ENCODE assay signal across 8 mouse cellular contexts in the genomic region with DNA sequence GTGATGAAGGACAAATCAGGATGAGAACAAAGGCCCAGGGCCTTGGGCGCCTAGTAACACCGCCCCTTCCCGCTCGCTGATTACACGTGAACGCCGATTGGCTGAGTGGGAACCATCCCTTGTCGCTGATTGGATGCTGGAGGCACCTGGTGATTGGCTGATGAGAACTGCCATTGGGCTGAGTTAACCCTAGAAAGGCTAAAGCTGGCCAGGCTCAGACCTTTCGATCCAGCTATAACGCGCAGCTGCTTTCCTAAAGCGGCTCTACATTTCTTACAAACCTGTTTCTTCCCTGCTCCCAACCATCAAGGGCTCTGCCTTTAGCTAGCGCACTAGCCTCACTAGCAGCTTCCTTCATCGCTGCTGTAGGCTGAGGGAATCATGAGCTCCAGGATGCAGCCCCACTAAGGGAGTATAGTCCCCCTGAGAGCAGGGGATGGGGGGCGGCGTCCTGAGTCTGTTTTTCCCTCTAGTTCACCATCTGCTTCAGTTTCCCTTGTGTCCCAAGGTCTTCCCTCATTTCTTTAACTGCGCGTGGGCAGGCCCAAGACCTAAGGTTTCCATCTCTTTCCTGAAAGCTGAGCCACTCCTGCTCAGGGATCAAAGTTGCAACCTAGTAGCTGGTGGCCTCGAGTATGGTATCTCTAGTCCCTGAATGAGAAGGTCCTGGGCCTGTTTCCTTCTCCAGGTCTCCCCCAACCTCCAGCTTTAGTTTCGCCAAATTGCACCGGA. TPM values are rescaled to one million over a fixed set of nuclear protein-coding genes. Genes with fewer than 3 reads are reported as not detected.
DNase-seq lines count a peak whose midpoint lies in the region; ATAC-seq lines count a peak whose summit lies in the region.

No protein-coding gene starts in this region.

- H3K27ac ChIP-seq in hindbrain, embryonic 16.5 days (ENCODE audit: low read depth, low read length): peak overlapping the region; percentile 98
- peak overlapping the region; percentile 75 for H3K27ac ChIP-seq in macrophage

- H3K4me3 ChIP-seq in hindbrain, embryonic 16.5 days (ENCODE audit: low read length): peak overlapping the region; percentile 94
- H3K4me3 ChIP-seq in macrophage (ENCODE audit: inconsistent target): peak overlapping the region; percentile 54

- H3K4me1 ChIP-seq in hindbrain, embryonic 16.5 days (ENCODE audit: control insufficient read depth, insufficient read depth, low read depth, low read length): peaks cover 25% of the 10 kb centered on the region

- under 1% methylated on average over 21 of the region's 21 CpGs for WGBS in hindbrain, embryonic 16.5 days
- WGBS in macrophage (ENCODE audit: missing documents): under 1% methylated on average over 21 of the region's 21 CpGs

- H3K9ac ChIP-seq in hindbrain, embryonic 16.5 days (ENCODE audit: low read depth, low read length): peak overlapping the region; percentile 94

- H3K79me2 ChIP-seq in macrophage (ENCODE audit: inconsistent target): peaks cover 14% of the 10 kb centered on the region; the same call in 1 of the 2 replicates

- no peaks in the 10 kb centered on the region for H3K27me3 ChIP-seq in hindbrain, embryonic 16.5 days (replicated peaks; ENCODE audit: control insufficient read depth, insufficient read depth, low read length)

- ATAC-seq in hindbrain, embryonic 16.5 days: peak; percentile 94

- H3K9me3 ChIP-seq in hindbrain, embryonic 16.5 days (ENCODE audit: control insufficient read depth, low read length): no peaks in the 10 kb centered on the region

- H3K4me2 ChIP-seq in hindbrain, embryonic 16.5 days (ENCODE audit: low read length): peak overlapping the region; percentile 100

- DNase-seq in WW6 (ENCODE audit: low read depth, low spot score): peak; percentile 88
- peak; percentile 72 to 89 for DNase-seq in cerebellum, postnatal 4 days (ENCODE audit: low spot score in 2 of 2)
- peak; percentile 94 for DNase-seq in gastrocnemius, adult 18-20 months (ENCODE audit: low spot score)
- DNase-seq in left cerebral cortex, adult 18-20 months (ENCODE audit: low spot score in 2 of 2): peak; percentile 94
- DNase-seq in right cerebral cortex, adult 18-20 months: peak; percentile 96
- DNase-seq in urinary bladder, postnatal 10 days (ENCODE audit: low spot score): peak; percentile 66

- H3K36me3 ChIP-seq in hindbrain, embryonic 16.5 days (ENCODE audit: control insufficient read depth, insufficient read depth, low read length): peaks cover 18% of the 10 kb centered on the region
- H3K36me3 ChIP-seq in macrophage (ENCODE audit: inconsistent target): peaks cover 7% of the 10 kb centered on the region; the same call in 1 of the 2 replicates

RNA-seq across cellular contexts. Expression of gene Mpnd, which starts 3.0 kb away (rescaled TPM):
- total RNA-seq in gastrocnemius, adult 18-20 months (2021): 10 to 100 TPM; 34.6 to 35.4 TPM
- polyA plus RNA-seq in hindbrain, embryonic 16.5 days (2015; fragmentation: Nextera tagmentation; extraction: Ambion mirVana): 119 and 127 TPM in 2 replicates
- 10 to 100 TPM; 85.0 to 94.3 TPM for total RNA-seq in left cerebral cortex, adult 18-20 months (2021)
- total RNA-seq in macrophage (2018; cell fraction: chromatin; rRNA removed): 100 to 1,000 TPM in 3 of 26 experiments, 10 to 100 TPM in 23; 29.5 to 116 (median 76.4) TPM
- total RNA-seq in macrophage (2018; cell fraction: cytosol; rRNA removed): 10 to 100 TPM; 30.0 to 50.6 (median 39.5) TPM
- total RNA-seq in macrophage (2018; cell fraction: nucleus; rRNA removed): 10 to 100 TPM; 26.4 to 93.3 (median 45.4) TPM
- 31.2 to 42.2 TPM (median 38.7 TPM) in 3 replicates for polyA plus RNA-seq in macrophage (2018)

RNA-seq across cellular contexts. Expression of gene Stap2, which starts 3.1 kb away (rescaled TPM):
- 1 to 10 TPM; 1.9 to 3.2 TPM for total RNA-seq in gastrocnemius, adult 18-20 months (2021)
- 6.5 and 6.8 TPM in 2 replicates for polyA plus RNA-seq in hindbrain, embryonic 16.5 days (2015; fragmentation: Nextera tagmentation; extraction: Ambion mirVana)
- 1 to 10 TPM; 1.9 to 2.8 TPM for total RNA-seq in left cerebral cortex, adult 18-20 months (2021)
- 1 to 10 TPM; 1.1 to 4.3 (median 1.8) TPM for total RNA-seq in macrophage (2018; cell fraction: chromatin; rRNA removed)
- under 1 TPM in 23 of 26 experiments, not detected in 3; 0.07 to 0.38 (median 0.18) TPM for total RNA-seq in macrophage (2018; cell fraction: cytosol; rRNA removed)
- 1 to 10 TPM in 20 of 26 experiments, under 1 TPM in 6; 0.33 to 3.4 (median 1.4) TPM for total RNA-seq in macrophage (2018; cell fraction: nucleus; rRNA removed)
- 0.22 to 0.28 TPM in 2 of 3 replicates, not detected in the other for polyA plus RNA-seq in macrophage (2018)

RNA-seq across cellular contexts. Expression of gene Fsd1, which starts 22.2 kb away (rescaled TPM):
- not detected for total RNA-seq in gastrocnemius, adult 18-20 months (2021)
- 227 and 252 TPM in 2 replicates for polyA plus RNA-seq in hindbrain, embryonic 16.5 days (2015; fragmentation: Nextera tagmentation; extraction: Ambion mirVana)
- total RNA-seq in left cerebral cortex, adult 18-20 months (2021): 10 to 100 TPM; 81.3 to 86.5 TPM
- 1 to 10 TPM in 1 of 26 experiments, not detected in 25; 1.2 TPM for total RNA-seq in macrophage (2018; cell fraction: chromatin; rRNA removed)
- total RNA-seq in macrophage (2018; cell fraction: cytosol; rRNA removed): not detected
- total RNA-seq in macrophage (2018; cell fraction: nucleus; rRNA removed): not detected
- polyA plus RNA-seq in macrophage (2018): not detected in 3 replicates

RNA-seq across cellular contexts. Expression of gene Sh3gl1, which starts 27.9 kb away (rescaled TPM):
- total RNA-seq in gastrocnemius, adult 18-20 months (2021): 1 to 10 TPM; 7.7 to 7.9 TPM
- 106 and 112 TPM in 2 replicates for polyA plus RNA-seq in hindbrain, embryonic 16.5 days (2015; fragmentation: Nextera tagmentation; extraction: Ambion mirVana)
- 10 to 100 TPM; 36.4 to 39.3 TPM for total RNA-seq in left cerebral cortex, adult 18-20 months (2021)
- total RNA-seq in macrophage (2018; cell fraction: chromatin; rRNA removed): 100 to 1,000 TPM in 25 of 26 experiments, 10 to 100 TPM in 1; 94.5 to 340 (median 169) TPM
- 10 to 100 TPM; 31.1 to 80.6 (median 57.8) TPM for total RNA-seq in macrophage (2018; cell fraction: cytosol; rRNA removed)
- 100 to 1,000 TPM in 14 of 26 experiments, 10 to 100 TPM in 12; 48.9 to 325 (median 105) TPM for total RNA-seq in macrophage (2018; cell fraction: nucleus; rRNA removed)
- 33.5 to 87.9 TPM (median 87.4 TPM) in 3 replicates for polyA plus RNA-seq in macrophage (2018)

RNA-seq across cellular contexts. Expression of gene Chaf1a, which starts 31.7 kb away (rescaled TPM):
- total RNA-seq in gastrocnemius, adult 18-20 months (2021): under 1 TPM; 0.46 to 0.95 TPM
- polyA plus RNA-seq in hindbrain, embryonic 16.5 days (2015; fragmentation: Nextera tagmentation; extraction: Ambion mirVana): 4.5 and 6.7 TPM in 2 replicates
- total RNA-seq in left cerebral cortex, adult 18-20 months (2021): 1 to 10 TPM; 1.9 to 2.7 TPM
- total RNA-seq in macrophage (2018; cell fraction: chromatin; rRNA removed): 10 to 100 TPM in 3 of 26 experiments, 1 to 10 TPM in 23; 1.3 to 12.4 (median 5.2) TPM
- 1 to 10 TPM; 1.3 to 6.7 (median 3.3) TPM for total RNA-seq in macrophage (2018; cell fraction: cytosol; rRNA removed)
- total RNA-seq in macrophage (2018; cell fraction: nucleus; rRNA removed): 10 to 100 TPM in 2 of 26 experiments, 1 to 10 TPM in 24; 1.6 to 28.4 (median 4.3) TPM
- polyA plus RNA-seq in macrophage (2018): 2.5 to 17.1 TPM (median 6.2 TPM) in 3 replicates

Comparison
In these comparisons a context has a peak if more than half of its experiments do, and no peak if none do; other contexts are left out.
1. Peak in every context shown above with its lines: DNase-seq, ATAC-seq, H3K4me3 ChIP-seq and H3K27ac ChIP-seq.
2. RNA of gene Fsd1, which starts 22.2 kb away (total RNA-seq): 81.3 to 86.5 TPM in left cerebral cortex, adult 18-20 months; not detected in gastrocnemius, adult 18-20 months; every median in the first group is over 10 times any median in the second.